Mouse (Mus musculus): ENCODE data around the gene Ppp1r16b.

DNA sequence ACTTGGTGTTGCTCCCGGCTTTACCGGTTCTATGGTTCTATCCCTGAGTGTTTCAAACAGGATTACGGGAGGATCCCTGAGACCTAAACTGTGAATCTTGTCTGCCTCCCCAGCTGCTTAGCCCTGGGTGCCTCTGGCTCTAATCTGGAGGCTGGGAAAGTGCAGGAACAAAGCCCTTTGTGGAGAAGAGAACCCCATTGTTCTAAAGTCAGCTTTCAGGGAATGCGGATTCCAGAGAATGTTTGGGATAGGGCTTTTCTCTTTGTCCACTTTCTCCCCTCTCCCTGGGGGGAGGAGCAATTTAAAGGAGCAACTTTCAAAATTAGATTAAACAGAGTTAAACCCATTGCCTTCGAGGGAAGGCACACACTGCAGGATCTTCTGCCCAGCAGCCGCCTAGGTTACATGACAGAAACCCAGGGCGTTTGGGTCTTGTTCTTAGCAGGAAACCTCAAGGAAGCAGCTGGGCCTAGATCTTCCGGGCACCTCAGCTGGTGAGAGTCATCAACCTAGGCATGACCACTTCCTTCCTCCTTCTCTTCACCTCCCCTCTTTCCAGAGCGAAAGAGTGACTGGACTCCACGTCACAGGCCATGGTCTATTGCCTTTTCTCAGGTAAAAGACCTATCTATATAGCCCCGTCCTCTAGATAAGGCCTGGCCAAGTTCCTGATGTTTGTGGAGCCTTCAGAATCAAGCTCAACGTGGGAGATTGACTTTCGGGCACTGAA lies 1.0 kb downstream of the Ppp1r16b start:
- TF ChIP-seq CTCF (IDR thresholded peaks at IDR 0.05; ENCODE audit: low read depth, low read length) (no peak), POLR2A (IDR thresholded peaks at IDR 0.05; ENCODE audit: insufficient read depth, low read length) (no peak)

Measured in ES-Bruce4 (cell line).